Mouse (Mus musculus) E14TG2a.4 (cell line): ENCODE measurements around the gene Usp3.

Experiments used
- CTCF ChIP-seq: conservative IDR thresholded peaks from 2 replicates; pipeline ENCODE4 v1.5.1; 2014; ENCODE audit warnings: low read length
- POU5F1 ChIP-seq: IDR thresholded peaks from 2 replicates; pipeline ENCODE4 v1.6.1; 2014; ENCODE audit warnings: low read length, borderline replicate concordance

DNA sequence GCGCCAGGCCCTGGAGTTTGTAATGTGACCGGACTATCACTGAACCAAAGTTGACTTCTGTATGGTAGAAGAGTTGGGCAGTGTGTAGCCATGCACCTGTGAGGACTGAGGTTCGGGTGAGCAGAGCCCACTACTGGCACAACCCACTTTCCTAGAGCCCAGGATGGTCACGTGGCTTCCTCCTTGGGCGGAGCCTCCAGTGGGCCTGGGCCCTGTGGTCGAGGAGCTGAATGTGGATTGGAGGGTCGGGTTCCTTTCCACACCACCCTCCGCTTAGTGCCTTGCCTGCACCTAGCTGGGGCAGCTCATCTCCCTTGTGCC, 80.6 kb downstream of the Usp3 start:
- TF ChIP-seq CTCF (no peak), POU5F1 (no peak)
